Mouse (Mus musculus): ENCODE data around the gene St3gal2. TPM values are rescaled to one million over a fixed set of nuclear protein-coding genes. Genes with fewer than 3 reads are reported as not detected.
"Not testable (repeated sequence)": the region's sequence is repeated elsewhere in the genome, so short reads cannot be mapped to it uniquely, and the experiment has no call there.

St3gal2 gene
- total RNA-seq, 1 experiment from 2014 or later, result 18.5 TPM

DNA sequence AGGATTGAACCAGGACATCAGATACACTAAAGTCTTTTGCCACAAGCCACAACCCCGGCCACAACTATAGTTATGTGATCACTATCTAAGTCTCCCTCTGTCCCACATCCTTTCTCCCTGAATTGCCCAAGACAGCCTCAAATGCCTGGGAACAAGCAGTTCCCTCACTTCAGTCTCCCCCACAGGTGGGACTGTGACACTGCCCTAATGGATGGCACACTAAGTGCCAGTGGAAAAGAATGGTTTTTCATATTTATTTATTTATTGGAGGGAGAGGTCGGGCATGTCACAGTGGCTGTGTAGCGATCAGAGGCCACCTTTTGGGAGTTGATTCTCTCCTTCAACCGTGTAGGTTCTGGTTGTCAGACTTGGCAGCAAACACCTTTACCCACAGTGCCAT is 26.0 kb downstream of the St3gal2 start:
- DNase-seq, result no peak

DNA sequence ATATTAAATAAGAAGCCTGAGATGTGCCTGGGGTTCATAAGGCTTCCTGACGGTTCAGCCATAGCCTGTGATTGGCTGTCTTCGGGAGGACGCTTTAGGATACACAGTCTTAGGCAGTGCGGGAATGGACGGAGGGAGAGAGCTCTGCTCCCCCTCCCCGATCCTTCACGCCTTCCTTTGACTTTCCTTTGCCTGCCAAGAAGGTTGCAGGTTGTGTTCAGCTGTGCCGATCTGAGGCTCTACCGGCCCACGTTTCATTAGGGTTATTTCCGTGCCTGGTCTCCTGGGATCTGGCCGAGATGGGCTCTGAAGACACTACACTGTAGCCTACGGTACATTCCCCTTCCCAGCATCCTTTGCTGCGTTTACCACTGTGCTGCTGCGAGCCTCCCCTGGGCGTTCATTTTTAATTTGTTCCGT is 30.4 kb downstream of the St3gal2 start:
- DNase-seq, result peak; percentile 19

DNA sequence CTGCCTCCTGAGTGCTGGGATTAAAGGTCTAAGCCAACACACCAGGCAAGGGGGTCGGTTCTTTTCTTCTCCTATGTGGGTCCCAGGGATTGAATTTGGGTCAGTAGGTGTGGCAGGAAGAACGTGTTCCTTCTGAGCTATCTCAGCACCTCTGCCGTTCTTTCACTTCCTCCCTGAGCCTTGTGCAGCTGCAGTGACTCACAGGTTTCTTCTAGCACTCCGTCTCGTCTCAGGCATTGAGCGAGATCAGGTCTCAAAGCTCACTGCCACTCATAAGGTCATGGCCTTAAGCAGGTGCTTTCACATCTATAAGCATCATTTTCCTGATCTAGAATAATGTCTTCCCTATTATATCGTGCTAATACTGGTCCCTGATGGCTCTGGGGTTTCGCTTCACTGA is 35.1 kb downstream of the St3gal2 start:
- no peak for DNase-seq

DNA sequence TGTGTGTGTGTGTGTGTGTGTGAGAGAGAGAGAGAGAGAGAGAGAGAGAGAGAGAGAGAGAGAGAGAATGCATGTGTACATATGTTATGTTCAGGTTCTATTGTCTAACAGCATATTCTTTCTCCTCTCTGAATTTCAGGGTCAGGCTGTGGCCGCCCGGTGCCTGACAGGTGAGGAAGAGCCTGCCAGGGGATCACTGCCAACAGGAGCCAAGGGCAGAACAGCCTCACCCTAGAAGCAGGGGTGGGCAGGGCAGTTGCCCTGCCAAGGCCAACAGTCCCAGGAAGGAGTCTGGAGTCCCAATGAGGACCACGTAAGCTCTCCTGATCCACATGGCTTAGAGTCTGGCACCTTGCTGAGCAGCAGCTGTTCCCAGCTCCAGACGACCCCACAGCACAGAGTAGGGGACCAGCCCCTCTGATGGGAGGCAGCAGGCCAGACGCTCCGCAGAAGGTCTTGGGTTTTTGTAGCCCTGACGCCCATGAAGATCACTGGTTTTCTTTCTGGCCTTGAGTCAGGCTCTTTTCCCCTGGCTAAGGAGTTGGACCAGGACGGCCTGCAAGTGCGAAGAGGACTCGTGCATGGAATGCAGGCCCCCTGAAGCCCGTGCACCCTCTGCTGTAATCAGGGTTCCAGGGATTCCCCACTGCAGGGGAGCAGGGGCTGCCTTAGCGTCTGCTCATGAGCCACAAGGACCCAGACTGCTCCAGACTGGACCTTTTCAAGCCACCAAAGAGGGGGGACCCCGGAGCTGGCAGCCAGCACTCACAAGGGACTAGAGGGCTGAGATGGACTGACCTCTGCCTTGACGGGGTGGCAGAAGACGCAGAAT is 37.1 kb downstream of the St3gal2 start:
- DNase-seq, result no peak

DNA sequence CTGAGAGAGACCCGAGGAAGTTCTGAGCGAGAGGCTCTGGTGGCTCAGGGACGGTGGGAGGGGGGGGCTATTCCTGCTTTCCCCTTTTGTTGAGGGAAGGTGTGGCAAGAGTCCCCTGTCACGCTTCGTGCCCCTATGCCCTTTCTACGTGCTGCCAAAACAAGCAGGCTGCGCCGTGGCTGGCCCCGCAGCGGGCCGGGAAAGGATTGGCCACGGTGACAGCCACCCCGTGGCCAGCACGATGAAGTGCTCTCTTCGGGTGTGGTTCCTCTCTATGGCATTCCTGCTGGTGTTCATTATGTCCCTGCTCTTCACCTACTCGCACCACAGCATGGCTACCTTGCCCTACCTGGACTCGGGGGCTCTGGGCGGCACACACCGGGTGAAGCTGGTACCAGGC is 37.7 kb downstream of the St3gal2 start:
- no peak for DNase-seq

DNA sequence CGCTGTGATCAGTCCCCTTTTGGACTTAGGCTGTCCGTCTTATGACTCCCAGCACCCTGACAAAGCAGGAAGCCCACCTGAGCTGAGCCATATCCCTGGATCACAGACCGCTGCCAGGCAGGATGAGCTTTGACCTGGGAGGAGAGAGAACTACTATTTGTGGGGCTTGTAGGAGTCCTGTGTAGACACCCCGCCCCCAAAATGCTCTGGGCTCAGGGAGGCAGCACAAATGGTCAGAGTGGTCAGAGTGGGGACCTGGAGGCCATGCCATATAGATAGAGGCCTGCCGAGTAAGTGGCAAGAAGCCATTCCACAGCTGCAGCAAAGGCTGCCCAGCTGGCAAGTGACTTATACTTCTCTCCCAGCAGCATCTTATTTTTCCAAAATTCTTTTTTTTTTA is 38.4 kb downstream of the St3gal2 start:
- DNase-seq, result no peak

DNA sequence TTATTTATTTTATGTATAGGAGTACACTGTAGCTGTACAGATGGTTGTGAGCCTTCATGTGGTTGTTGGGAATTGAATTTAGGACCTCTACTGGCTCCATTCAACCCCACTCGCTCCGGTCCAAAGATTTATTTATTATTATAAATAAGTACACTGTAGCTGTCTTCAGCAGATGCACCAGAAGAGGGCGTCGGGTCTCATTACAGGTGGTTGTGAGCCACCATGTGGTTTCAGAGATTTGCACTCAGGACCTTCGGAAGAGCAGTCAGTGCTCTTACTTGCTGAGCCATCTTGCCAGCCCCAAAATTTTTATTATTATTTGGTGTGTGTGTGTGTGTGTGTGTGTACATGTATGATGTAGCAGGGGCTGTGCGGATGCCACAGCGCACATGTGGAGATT is 38.8 kb downstream of the St3gal2 start:
- DNase-seq, result not testable (repeated sequence)

DNA sequence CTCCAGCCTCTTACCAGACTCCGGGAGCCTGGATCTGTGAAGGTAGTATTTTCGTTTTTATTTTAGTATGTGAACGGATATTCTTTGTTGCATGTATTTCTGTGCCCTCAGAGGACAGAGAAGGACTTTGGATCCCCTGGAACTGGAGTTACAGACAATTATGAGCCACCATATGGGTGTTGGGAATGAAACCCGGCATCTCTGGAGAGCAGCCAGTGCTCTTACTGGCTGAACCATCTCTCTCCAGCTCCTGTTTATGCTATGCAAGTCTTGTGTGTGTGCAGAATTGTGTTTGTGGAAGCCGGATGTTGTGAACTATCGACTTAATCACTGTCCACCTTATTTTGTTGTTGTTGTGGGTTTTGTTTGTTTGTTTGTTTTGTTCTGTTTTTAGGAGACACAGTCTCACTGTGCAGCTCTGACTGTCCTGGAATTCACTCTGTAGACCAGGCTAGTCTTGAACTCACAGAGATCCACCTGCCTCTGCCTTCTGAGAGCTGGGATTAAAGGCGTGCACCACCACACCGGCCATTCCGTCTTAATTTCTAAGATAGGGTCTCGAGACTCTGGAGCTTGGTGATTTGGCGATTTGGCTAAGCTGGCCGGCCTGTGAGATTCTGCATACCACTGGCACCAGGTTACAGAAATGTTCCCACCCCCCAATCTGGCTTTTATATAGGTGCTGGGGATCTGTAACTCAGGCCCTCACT is 39.5 kb downstream of the St3gal2 start:
- no peak for DNase-seq

DNA sequence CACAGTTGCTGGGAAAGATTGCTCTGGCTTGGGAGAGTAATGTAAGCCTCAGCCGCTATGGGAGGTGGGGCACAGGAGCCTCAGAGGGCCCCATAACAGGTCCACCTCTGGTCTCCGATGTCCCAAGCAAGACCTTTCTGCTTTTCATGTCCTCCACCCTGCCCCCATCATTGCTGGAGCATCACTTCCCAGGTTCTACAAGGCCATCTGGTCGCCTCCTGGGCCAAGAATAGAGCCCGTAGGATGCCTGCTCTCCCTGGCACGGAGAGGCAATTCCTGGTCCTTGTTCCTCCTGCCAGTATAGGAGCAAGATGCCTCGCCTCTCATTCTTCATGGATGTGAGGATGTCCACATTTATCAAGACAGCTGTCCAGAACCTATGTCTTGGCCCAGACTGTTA is 40.2 kb downstream of the St3gal2 start:
- no peak for DNase-seq

DNA sequence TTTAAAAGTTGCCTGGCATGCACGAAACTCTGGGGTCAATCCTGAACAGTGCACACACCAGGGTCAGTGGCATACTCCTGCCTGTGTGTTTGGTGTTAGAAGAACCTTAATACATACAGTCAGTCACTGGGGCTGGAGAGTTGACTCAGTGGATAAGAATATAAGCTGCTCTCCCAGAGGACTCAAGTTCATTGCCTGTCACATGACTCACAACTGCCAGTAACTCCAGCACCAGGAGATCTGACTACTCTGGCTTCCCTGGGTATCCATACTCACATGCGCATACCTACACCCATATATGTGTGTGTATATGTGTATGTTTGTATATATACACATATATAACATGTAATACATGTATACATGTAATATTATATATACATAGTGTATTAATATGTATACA is 43.3 kb downstream of the St3gal2 start:
- no peak for DNase-seq

DNA sequence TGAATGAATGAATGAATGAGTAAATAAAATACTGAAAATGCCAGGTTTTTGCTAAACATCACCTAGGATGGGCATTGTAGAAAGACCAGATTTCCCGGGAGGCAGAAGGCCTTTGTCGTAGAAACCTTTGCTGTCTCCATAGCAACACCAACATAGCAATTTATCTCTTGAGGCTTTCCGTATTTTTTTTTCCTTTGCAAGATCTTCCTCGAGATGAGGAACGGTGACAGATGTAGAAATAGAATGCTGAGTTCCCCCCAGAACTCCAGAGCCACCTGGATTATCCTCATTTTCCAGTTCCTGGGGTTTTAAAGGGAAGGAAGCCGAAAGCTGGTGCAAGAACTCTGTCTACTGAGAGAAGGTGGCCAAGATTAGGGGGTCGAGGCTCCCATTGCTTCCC is 44.9 kb downstream of the St3gal2 start:
- no peak for DNase-seq

DNA sequence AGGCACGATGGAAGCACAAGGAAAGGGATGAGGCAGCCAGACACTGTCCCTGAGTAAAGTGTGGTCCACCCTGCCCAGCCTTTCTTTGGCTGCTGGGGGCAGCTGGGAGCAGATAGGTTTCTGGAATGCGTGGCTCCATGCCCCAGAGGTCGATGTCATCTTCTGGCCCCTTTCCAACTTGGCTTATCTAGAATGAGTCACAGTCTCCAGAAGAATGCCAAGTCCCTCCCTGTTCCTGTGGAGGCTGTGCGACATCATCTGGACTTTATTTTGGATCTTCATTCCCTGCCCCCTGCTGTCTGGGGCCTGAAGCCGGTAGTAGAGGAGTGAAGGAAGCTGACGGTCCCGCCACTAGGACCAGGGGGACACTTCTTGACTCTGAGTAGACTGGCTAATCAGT is 45.9 kb downstream of the St3gal2 start:
- DNase-seq, result peak; percentile 93

DNA sequence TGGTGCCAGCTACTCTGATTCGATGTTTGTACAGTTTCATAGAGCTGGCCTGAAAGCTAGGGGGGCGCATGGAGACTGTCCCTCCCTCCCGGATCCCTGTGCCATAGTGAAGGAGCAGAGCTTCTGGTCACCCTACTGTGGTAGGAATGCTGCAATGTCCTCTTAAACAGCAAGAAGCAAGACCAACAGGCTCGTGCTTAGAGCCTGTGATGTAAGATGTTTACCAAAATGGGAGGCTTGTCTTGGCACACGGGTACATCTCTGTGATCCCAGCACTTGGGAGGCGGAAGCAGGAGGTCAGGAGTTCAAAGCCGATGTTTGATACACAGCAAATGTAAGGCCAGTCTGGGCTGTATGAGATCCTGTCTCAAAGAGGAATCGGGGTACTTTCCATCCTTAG is 46.9 kb downstream of the St3gal2 start:
- peak; percentile 21 for DNase-seq

DNA sequence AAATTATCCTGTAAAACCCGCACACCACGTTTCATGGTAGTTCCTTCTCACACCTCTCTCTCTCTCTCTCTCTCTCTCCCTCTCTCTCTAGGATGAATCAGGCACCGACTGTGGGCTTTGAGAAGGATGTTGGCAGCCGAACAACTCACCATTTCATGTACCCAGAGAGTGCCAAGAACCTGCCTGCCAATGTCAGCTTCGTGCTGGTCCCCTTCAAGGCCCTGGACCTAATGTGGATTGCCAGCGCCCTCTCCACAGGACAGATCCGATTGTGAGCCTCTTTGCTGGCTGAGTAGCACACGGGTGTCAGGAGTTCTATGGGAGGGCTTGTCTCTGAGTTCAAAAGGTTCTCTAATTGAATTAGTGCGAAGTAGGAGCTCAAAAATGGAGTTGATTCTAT is 47.6 kb downstream of the St3gal2 start:
- DNase-seq, result peak; percentile 28

DNA sequence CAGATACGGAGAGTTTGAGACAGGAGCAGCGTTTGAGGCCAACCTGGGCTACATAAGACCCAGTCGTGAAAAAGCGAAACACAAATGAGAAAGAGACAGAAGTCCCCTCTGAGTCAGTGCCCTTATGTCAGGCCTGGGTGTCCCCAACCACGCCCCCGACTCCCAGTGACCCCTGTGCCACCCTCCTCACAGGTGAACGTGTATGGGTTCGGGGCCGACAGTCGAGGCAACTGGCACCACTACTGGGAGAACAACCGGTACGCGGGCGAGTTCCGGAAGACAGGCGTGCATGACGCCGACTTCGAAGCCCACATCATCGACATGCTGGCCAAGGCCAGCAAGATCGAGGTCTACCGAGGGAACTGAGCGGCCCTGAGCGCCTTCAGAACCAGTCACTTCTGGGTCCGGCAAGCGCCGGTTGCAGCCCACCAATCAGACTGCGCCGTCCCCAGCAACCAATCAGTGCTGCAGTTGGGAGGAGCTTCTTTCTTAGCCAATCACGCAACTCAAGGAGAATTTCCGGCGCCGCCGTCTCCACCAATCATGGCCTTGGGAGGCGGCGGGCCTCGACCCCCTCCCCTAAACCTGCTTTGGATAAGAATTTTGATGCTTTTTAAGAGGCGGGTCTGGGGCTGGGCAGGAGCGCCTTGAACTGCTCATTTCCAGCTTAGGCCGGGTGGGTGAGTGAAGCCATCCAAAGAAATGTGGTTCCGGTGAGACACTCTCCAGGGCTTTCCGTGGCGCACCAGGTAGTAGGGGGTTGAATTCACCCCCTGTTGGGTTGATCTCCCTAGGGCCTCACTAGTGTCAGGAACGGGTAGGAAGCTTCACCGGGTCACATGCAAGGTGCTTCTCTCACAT is 50.4 kb downstream of the St3gal2 start:
- peak; percentile 96 for DNase-seq

DNA sequence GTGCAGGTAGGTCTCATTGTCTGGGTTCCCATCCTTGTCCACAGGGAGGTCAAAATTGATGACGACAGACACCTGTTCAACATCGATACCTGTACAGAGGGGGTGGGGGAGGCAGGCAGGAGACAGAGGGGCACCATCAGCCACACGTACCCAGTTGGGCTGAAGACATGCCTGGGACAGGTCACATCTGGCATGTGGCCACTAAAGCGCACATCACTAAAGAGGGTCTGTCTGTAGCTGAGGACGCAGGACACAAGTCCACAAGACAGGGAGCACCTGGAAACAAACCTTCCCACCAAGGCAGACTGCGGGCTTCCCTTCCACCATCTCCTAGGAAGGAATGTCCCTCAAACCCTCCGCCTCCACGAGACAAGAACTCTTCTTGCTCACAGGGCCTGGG is 56.8 kb downstream of the St3gal2 start:
- DNase-seq, result not testable (repeated sequence)

DNA sequence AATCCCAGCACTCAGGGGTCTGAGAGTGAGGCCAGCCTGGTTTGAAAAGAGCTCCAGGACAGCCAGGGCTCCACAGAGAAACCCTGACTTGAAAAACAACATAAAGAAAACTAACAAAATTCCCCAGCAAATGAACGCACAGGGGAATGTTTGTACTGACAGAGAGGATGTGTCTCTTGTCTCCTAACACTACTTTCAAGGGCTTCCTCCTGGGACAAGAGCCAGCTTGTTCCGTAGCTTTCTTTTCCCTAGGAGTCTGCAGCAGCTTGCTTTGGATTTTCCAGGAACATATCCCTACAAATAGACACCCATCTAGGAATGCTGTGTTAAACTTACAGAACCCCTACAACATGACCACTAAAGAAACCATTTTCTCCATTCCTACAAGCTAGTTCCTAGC is 58.3 kb downstream of the St3gal2 start:
- DNase-seq, result not testable (repeated sequence)

DNA sequence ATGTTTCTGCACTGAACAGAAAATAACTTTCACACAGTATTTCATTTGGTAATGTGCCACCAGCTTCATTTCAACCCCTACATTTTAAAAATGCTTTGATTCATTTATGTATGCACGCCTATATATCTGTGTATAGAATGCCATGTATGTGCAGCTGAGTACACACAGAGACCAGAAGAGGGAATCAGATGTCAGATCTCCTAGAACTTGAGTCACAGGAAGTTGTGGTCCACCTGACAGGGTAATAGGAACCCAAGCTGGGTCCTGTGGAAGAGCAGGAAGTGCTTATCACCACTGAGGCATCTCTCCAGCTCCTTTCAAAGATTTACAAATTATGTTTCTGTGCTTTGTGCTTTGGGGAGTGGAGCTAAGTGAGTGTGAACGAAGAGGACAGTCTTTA is 61.6 kb downstream of the St3gal2 start:
- no peak for DNase-seq

DNA sequence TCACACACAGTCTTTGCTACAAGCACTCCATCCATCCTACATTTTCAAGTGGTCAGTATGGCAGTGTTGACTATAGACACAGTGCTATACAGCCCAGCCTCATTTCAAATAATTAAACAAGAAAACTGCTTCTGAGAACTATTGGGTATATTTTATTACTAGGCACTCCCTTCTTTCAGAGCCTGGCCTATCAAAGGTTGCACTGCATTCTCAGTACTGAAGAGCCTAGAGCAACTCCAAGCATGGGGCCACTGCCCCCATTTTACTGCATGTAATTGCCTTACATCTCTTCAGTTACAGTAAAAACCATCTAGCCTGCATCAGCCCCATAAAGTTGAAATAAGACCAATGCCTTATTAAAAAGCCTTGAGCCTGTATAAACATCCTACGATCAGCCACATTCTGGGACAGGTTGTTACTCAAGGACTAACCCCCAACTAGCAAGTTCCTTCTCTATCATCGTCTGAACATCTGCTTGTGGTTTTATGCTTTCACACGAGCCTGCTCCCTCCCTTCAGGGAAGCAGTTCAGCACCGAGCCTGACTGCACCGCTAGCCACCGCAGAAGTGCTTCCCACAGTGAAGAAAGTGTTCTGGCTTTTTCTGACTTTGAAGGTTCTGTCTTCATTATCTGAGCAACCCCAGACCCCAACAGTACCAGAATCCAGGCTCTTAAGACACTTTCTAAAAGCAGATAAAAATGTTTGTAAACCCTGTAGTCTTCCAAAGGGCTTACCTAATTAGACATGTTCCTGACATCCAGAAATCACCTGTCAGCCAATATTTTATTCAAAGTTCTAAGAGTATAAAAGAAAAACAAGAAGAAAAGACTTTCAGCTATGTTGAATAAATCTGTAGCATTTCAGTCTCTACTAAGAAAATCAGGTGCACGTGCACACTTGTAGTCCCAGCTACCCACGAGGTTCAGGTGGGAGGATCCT is 68.4 kb downstream of the St3gal2 start:
- no peak for DNase-seq

DNA sequence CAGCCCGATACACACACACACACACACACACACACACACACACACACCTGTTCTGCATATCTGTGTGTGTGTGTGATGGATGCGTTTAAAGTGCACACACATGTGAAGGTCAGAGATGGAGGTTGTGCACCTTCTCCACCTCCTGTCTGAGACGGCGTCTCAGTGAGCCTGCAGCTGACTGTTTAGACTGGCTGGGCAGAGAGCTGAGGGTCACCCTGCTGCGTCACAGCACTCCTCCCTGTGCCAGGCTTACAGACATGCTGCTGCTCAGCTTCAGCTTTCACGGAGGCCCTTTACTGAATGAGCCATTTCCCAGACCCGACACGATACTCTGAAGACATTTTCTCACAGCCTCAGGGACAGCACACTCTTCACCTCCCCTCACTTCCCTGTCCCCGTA is 70.3 kb downstream of the St3gal2 start:
- DNase-seq, result no peak

DNA sequence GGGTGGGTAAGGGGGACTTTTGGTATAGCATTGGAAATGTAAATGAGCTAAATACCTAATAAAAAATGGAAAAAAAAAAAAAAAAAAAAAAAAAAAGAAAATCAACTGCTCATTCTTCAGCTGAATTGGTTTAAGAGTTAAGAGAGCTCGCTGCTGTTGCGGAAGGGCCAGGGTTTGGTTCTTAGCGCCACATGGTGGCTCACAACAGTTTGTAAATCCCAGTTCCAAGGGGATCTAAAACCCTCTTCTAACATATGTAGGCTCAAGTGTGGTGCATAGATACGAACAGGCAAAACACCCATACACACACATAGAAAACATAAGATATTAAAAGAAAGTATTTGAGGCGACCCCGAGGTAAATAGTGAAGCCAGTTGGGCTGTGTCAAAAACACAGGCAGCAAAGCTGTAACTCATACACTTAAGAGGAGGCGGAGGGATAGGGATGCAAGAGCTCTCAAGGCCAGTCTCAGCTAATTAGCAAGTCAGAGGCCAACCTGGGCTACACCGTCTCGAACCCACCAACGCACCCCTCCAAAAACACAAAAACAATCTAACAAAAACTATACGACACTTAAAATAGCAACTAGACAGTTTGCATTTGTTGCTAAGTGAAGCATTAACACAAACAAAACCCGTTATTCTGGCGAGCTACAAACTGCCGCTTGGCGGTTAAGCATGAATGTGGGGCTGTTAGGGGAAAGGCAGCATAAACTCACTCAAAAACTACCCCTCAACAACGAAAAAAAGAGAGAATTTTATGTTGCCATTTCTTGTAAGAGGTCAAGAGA is 77.1 kb downstream of the St3gal2 start:
- DNase-seq, result no peak
